Mouse (Mus musculus) myocyte (in vitro differentiated cells): ENCODE measurements around the gene Kcnt1. TPM values are rescaled to one million over a fixed set of nuclear protein-coding genes. Genes with fewer than 3 reads are reported as not detected.

Experiments
- H3K27me3 ChIP-seq: one replicate; pipeline ENCODE4 v1.6.1; 2011; ENCODE audit not compliant: control insufficient read depth, insufficient read depth, insufficient read length
- H3K36me3 ChIP-seq: one replicate; pipeline ENCODE4 v1.6.1; 2011; ENCODE audit not compliant: control insufficient read depth, insufficient read depth
- H3K4me2 ChIP-seq: one replicate; pipeline ENCODE4 v1.6.1; 2011; ENCODE audit warnings: low read depth, control low read depth
- H3K4me3 ChIP-seq: one replicate; pipeline ENCODE4 v1.5.1; 2011; ENCODE audit warnings: mild to moderate bottlenecking, control low read depth, moderate library complexity
- H3K79me2 ChIP-seq: one replicate; pipeline ENCODE4 v1.6.1; 2011; ENCODE audit not compliant: control insufficient read depth, insufficient read depth
- H3ac ChIP-seq: one replicate; pipeline ENCODE4 v1.6.1; 2011; ENCODE audit not compliant: control insufficient read depth, insufficient read length
- CEBPB ChIP-seq: IDR thresholded peaks from 2 replicates; pipeline ENCODE4 v1.6.1; 2011; ENCODE audit warnings: mild to moderate bottlenecking, moderate library complexity; ENCODE audit not compliant: poor library complexity, insufficient read depth, severe bottlenecking
- E2F4 ChIP-seq: IDR thresholded peaks from one replicate; pipeline ENCODE4 v1.6.1; 2011; ENCODE audit warnings: mild to moderate bottlenecking, control low read depth, moderate library complexity; ENCODE audit not compliant: insufficient read depth
- MAX ChIP-seq: IDR thresholded peaks from one replicate; pipeline ENCODE4 v1.6.1; 2011; ENCODE audit warnings: low read depth, mild to moderate bottlenecking, control low read depth
- MYOD1 ChIP-seq, 3 experiments: IDR thresholded peaks; one replicate each; pipeline ENCODE4 v1.6.1; 2011; ENCODE audit warnings: control low read depth in 2 of 3, low read depth in 2 of 3, mild to moderate bottlenecking in 2 of 3, moderate library complexity in 1 of 3; ENCODE audit not compliant: insufficient read length in 2 of 3, control insufficient read depth in 1 of 3
- MYOG ChIP-seq, 3 experiments: IDR thresholded peaks; one replicate each; pipeline ENCODE4 v1.6.1; 2011; ENCODE audit warnings: control low read depth in 2 of 3, low read depth in 2 of 3, mild to moderate bottlenecking in 2 of 3; ENCODE audit not compliant: insufficient read length in 2 of 3, control insufficient read depth in 1 of 3, insufficient read depth in 1 of 3
- POLR2A ChIP-seq: IDR thresholded peaks from one replicate; pipeline ENCODE4 v1.6.1; 2011; ENCODE audit warnings: low read depth, mild to moderate bottlenecking, control low read depth, moderate library complexity; ENCODE audit not compliant: insufficient read length
- POLR2AphosphoS2 ChIP-seq: IDR thresholded peaks from one replicate; pipeline ENCODE4 v1.6.1; 2011; ENCODE audit warnings: low read depth, control low read depth; ENCODE audit not compliant: insufficient read length
- REST ChIP-seq: IDR thresholded peaks from one replicate; pipeline ENCODE4 v1.6.1; 2011; ENCODE audit warnings: mild to moderate bottlenecking, control low read depth, moderate library complexity; ENCODE audit not compliant: insufficient read depth, insufficient read length
- SRF ChIP-seq: IDR thresholded peaks from one replicate; pipeline ENCODE4 v1.6.1; 2011; ENCODE audit warnings: low read depth; ENCODE audit not compliant: control insufficient read depth, insufficient read length
- TCF12 ChIP-seq: IDR thresholded peaks from one replicate; pipeline ENCODE4 v1.6.1; 2011; ENCODE audit warnings: mild to moderate bottlenecking, control low read depth; ENCODE audit not compliant: poor library complexity, insufficient read depth, severe bottlenecking
- TCF3 ChIP-seq: IDR thresholded peaks from one replicate; pipeline ENCODE4 v1.6.1; 2011; ENCODE audit warnings: low read depth, control low read depth; ENCODE audit not compliant: insufficient read length
- USF1 ChIP-seq: IDR thresholded peaks from one replicate; pipeline ENCODE4 v1.6.1; 2011; ENCODE audit warnings: low read depth, mild to moderate bottlenecking, control low read depth, moderate library complexity
- polyA plus RNA-seq: library from polyadenylated mRNA; unstranded; fragments of >200 nt; fragmentation: generic; extraction: Trizol; gene quantifications from one replicate; pipeline ENCODE4 v1.2.1, GENCODE M21; 2012; ENCODE audit warnings: missing spikeins

The Kcnt1 gene
- polyA plus RNA-seq, 1 experiment, result not detected

DNA sequence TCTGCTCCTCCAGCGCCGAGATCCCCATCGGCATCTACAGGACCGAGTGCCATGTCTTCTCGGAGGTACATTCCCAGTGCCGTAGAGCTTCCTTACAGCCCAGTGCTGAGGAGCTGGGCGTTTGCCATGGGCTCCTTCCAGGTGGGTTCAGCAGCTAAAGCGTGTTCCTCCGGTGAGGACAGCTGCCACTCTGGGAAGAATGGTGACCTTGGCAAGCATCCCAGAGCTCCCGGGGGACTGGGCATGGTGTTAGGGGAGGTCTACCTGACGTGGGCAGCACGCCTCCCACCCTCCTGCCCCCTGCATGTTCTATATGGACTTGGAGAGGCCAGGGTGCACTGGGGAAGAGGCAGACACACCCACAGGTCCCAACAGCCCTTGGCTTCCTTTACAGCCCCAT lies 46.3 kb downstream of the Kcnt1 start:
- Histone ChIP-seq H3K4me2 (no peak overlapping the region), H3K4me3 (no peak overlapping the region)
- TF ChIP-seq TCF12, result no peak
- TF ChIP-seq MYOD1 (IDR thresholded peaks at IDR 0.05; ENCODE audit: control insufficient read depth in 1 of 3, insufficient read length in 2 of 3, low read depth in 2 of 3), result no peak
- TF ChIP-seq MAX, result no peak
- TF ChIP-seq USF1, result no peak
- TF ChIP-seq REST, result no peak
- no peak for TF ChIP-seq TCF3
- no peak for TF ChIP-seq POLR2AphosphoS2
- TF ChIP-seq POLR2A, result no peak
- TF ChIP-seq E2F4, result no peak
- TF ChIP-seq SRF, result no peak

DNA sequence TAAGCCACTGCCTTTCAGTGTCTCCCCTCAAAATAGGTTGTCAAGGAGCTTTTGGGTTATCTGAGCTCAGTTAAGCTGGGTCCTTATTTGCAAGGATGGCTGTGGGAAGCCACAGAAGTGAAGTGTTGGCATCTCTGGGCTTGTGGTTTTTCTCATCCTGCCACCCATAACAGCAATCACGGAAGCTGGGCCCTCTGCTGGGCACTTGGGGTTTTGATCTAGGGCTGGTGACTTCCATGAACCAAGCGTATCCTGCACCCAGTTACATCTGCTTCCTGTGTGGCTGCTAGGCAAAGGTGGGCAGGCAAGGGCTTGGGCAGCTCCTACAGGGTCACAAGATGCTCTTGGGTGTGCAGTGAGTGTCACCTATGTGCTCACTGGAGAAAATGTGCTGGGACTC lies 49.7 kb downstream of the Kcnt1 start:
- H3K36me3 ChIP-seq, result no peaks in the 10 kb centered on the region
- no peak overlapping the region for H3K4me3 ChIP-seq
- H3K79me2 ChIP-seq, result no peaks in the 10 kb centered on the region
- no peak overlapping the region for H3ac ChIP-seq
- peaks cover 6% of the 10 kb centered on the region for H3K27me3 ChIP-seq
- TF ChIP-seq MYOD1 (IDR thresholded peaks at IDR 0.05; ENCODE audit: control insufficient read depth in 1 of 3, insufficient read length in 2 of 3, low read depth in 2 of 3) (no peak), SRF (no peak), TCF3 (no peak), E2F4 (no peak), MYOG (IDR thresholded peaks at IDR 0.05; ENCODE audit: control insufficient read depth in 1 of 3, insufficient read depth in 1 of 3, insufficient read length in 2 of 3, low read depth in 2 of 3) (no peak), TCF12 (no peak), POLR2A (no peak), POLR2AphosphoS2 (no peak), REST (no peak), USF1 (no peak), MAX (no peak), CEBPB (no peak)
- no peak overlapping the region for H3K4me2 ChIP-seq

More for the DNA sequence above, 46.3 kb downstream of the Kcnt1 start:
- H3K27me3 ChIP-seq, result peaks cover 35% of the 10 kb centered on the region
- H3K36me3 ChIP-seq, result no peaks in the 10 kb centered on the region
- H3K79me2 ChIP-seq, result no peaks in the 10 kb centered on the region
- H3ac ChIP-seq, result no peak overlapping the region

DNA sequence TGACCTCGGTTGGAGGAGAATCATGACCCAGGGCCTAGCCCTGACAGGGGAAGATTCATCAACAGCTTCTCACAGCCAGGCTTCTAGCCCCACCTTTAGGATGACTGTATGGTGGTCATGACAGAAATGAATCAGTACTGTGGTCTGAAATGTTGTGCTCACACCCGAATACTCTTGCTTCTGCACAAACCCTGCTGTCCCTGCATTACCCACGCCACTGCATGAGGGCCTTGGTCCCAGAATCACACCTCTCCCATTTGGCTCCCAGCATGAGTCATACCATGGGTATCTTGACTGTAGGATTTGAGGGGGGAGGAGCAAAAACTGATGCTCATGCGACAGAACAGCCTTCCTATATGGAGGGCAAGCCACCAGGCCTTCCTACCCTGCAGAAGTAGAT lies 50.7 kb downstream of the Kcnt1 start:
- TF ChIP-seq USF1 (no peak), E2F4 (no peak), TCF3 (no peak), MYOG (IDR thresholded peaks at IDR 0.05; ENCODE audit: control insufficient read depth in 1 of 3, insufficient read depth in 1 of 3, insufficient read length in 2 of 3, low read depth in 2 of 3) (no peak), MYOD1 (IDR thresholded peaks at IDR 0.05; ENCODE audit: control insufficient read depth in 1 of 3, insufficient read length in 2 of 3, low read depth in 2 of 3) (no peak), CEBPB (no peak), POLR2A (no peak), POLR2AphosphoS2 (no peak), SRF (no peak), MAX (no peak), REST (no peak), TCF12 (no peak)
- H3K4me3 ChIP-seq, result no peak overlapping the region

DNA sequence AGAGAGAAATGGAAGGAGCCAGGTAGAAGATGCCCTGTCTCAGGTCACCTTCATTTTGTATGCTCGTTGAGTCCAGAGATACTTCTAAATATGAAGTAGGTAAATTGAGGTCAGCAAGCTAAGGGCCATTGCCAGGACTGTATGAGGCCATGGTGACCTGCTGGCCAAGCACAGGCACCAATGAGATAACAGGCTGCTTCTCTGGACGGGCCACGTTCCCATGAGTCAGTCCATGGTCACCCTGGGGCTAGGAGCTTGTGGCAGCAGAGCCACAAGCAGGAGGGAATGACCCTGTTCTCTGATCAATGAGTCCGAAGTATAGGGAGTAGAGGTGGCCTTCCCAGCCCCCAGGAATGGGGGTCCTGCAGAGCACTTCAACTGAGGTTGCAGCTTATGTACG lies 51.3 kb downstream of the Kcnt1 start:
- Histone ChIP-seq H3K79me2 (no peaks in the 10 kb centered on the region), H3K4me2 (no peak overlapping the region), H3K27me3 (no peaks in the 10 kb centered on the region), H3K4me3 (no peak overlapping the region), H3ac (no peak overlapping the region), H3K36me3 (no peaks in the 10 kb centered on the region)
- TF ChIP-seq POLR2AphosphoS2, result no peak
- TF ChIP-seq USF1, result no peak
- no peak for TF ChIP-seq SRF
- no peak for TF ChIP-seq TCF12
- TF ChIP-seq CEBPB, result no peak
- no peak for TF ChIP-seq MAX
- TF ChIP-seq MYOD1 (IDR thresholded peaks at IDR 0.05; ENCODE audit: control insufficient read depth in 1 of 3, insufficient read length in 2 of 3, low read depth in 2 of 3), result no peak
- TF ChIP-seq MYOG (IDR thresholded peaks at IDR 0.05; ENCODE audit: control insufficient read depth in 1 of 3, insufficient read depth in 1 of 3, insufficient read length in 2 of 3, low read depth in 2 of 3), result no peak
- no peak for TF ChIP-seq REST
- no peak for TF ChIP-seq POLR2A
- no peak for TF ChIP-seq E2F4
- no peak for TF ChIP-seq TCF3

More for the DNA sequence above, 50.7 kb downstream of the Kcnt1 start:
- Histone ChIP-seq H3K4me2 (no peak overlapping the region), H3K27me3 (no peaks in the 10 kb centered on the region), H3K79me2 (no peaks in the 10 kb centered on the region), H3K36me3 (no peaks in the 10 kb centered on the region), H3ac (no peak overlapping the region)

- Histone ChIP-seq H3ac (no peak overlapping the region), H3K4me2 (no peak overlapping the region), H3K79me2 (no peaks in the 10 kb centered on the region), H3K4me3 (no peak overlapping the region), H3K36me3 (no peaks in the 10 kb centered on the region), H3K27me3 (no peaks in the 10 kb centered on the region)
- TF ChIP-seq POLR2A (no peak), REST (no peak), E2F4 (no peak), TCF3 (no peak), POLR2AphosphoS2 (no peak), MYOG (IDR thresholded peaks at IDR 0.05; ENCODE audit: control insufficient read depth in 1 of 3, insufficient read depth in 1 of 3, insufficient read length in 2 of 3, low read depth in 2 of 3) (no peak), SRF (no peak), USF1 (no peak), TCF12 (no peak)
Observed at GRCm38 (mm10) chr2:25918408-25918807, 54.9 kb downstream of the Kcnt1 start.
